Mouse (Mus musculus) midbrain, embryonic 11.5 days (tissue): ENCODE data around the gene Wnt4. TPM values are rescaled to one million over a fixed set of nuclear protein-coding genes. Genes with fewer than 3 reads are reported as not detected.

ENCODE experiments used
- ATAC-seq: fragments of 200-750 bp; cut with Nextera tagmentation; 2 replicates; pipeline ENCODE4 v1.8.0; 2017; ENCODE audit warnings: moderate TSS enrichment, moderate library complexity; ENCODE audit not compliant: low FRiP score
- DNase-seq: peaks from one replicate; pipeline ENCODE4 v3.0.0; 2015; ENCODE audit warnings: low spot score; ENCODE audit errors: missing footprints
- H3K27ac ChIP-seq: fragments of 300-500 bp; sonication (generic); 2 replicates; pipeline ENCODE4 v1.5.1; 2014; ENCODE audit warnings: low read depth, low read length
- H3K27me3 ChIP-seq: fragments of 300-500 bp; sonication (generic); 2 replicates; pipeline ENCODE4 v1.6.1; 2014; ENCODE audit warnings: mild to moderate bottlenecking, low read length, moderate library complexity, mixed read lengths; ENCODE audit not compliant: control insufficient read depth, insufficient read depth
- H3K36me3 ChIP-seq: fragments of 300-500 bp; sonication (generic); 2 replicates; pipeline ENCODE4 v1.6.1; 2014; ENCODE audit warnings: mild to moderate bottlenecking, low read length, moderate library complexity, mixed read lengths; ENCODE audit not compliant: control insufficient read depth, insufficient read depth
- H3K4me1 ChIP-seq: fragments of 300-500 bp; sonication (generic); 2 replicates; pipeline ENCODE4 v1.6.1; 2014; ENCODE audit warnings: low read length; ENCODE audit not compliant: control insufficient read depth, insufficient read depth
- H3K4me2 ChIP-seq: fragments of 300-500 bp; sonication (generic); 2 replicates; pipeline ENCODE4 v1.6.1; 2014; ENCODE audit warnings: mild to moderate bottlenecking, moderate library complexity
- H3K4me3 ChIP-seq: fragments of 300-500 bp; sonication (generic); 2 replicates; pipeline ENCODE4 v1.5.1; 2014; ENCODE audit warnings: low read depth, low read length
- H3K9ac ChIP-seq: fragments of 300-500 bp; sonication (generic); 2 replicates; pipeline ENCODE4 v1.6.1; 2014; ENCODE audit warnings: low read length
- H3K9me3 ChIP-seq: fragments of 300-500 bp; sonication (generic); 2 replicates; pipeline ENCODE4 v1.6.1; 2016; ENCODE audit warnings: low read length; ENCODE audit not compliant: control insufficient read depth
- WGBS: fragments of 180-500 bp; shearing (Covaris S2); extraction: QIAGEN DNeasy Blood & Tissue Kit; methylation state at CpG from one replicate; pipeline ENCODE4 v1.1.7; 2014; 5-methylcytosine and 5-hydroxymethylcytosine counted together
- polyA plus RNA-seq: library from polyadenylated mRNA; unstranded; fragments of >200 nt; fragmentation: Nextera tagmentation; extraction: Ambion mirVana; gene quantifications from 2 replicates; pipeline ENCODE4 v1.2.1, GENCODE M21; 2014

Gene Wnt4
- polyA plus RNA-seq, 1 experiment from 2014 or later, result 1.4 TPM

DNA sequence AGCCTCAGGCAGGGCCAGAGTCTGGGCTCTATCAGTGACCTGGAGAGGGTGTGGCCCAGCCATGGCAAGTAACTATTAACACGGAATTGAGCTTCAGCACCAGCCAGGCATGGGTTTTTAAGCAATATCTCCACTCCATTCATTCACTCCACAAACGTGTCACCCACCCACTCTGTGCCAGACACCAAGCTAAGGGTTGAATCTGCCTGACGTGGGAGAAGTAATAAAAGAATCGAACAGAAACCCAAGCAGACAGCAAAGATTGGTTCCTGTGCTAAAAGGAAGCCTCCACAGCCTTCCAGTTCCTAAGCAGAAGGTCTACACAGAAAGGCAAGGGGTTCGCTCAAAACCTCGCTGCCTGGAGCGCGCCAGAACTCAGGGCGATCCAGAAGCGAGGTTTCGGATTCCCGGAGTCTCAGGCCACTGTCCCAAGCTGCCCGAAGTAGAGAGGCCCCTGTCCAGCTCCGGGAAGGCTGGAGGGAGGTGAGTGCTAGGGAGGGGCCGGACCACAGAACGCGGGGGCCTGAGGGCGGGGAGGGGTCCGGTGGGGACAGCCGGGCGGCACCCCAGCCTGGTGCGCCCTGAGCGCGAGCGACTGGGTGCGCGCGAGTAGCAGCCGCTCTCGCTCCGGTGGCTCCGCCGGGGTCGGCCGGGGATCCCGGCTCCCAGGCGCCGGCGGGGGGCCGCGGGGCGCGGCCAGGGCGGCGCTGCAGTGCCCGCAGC lies 685 bp upstream of the Wnt4 start:
- Histone ChIP-seq H3K4me3 (peak overlapping the region; percentile 51), H3K27me3 (peaks cover 51% of the 10 kb centered on the region), H3K36me3 (no peaks in the 10 kb centered on the region), H3K4me2 (peak overlapping the region; percentile 93), H3K4me1 (peaks cover 24% of the 10 kb centered on the region), H3K9ac (peak overlapping the region; percentile 58; the same call in 1 of the 2 replicates), H3K27ac (no peak overlapping the region), H3K9me3 (no peaks in the 10 kb centered on the region)
- no peak; the same call in 1 of the 2 replicates for ATAC-seq
- peak; percentile 91 for DNase-seq
- 1% methylated on average over 46 of the region's 46 CpGs for WGBS

DNA sequence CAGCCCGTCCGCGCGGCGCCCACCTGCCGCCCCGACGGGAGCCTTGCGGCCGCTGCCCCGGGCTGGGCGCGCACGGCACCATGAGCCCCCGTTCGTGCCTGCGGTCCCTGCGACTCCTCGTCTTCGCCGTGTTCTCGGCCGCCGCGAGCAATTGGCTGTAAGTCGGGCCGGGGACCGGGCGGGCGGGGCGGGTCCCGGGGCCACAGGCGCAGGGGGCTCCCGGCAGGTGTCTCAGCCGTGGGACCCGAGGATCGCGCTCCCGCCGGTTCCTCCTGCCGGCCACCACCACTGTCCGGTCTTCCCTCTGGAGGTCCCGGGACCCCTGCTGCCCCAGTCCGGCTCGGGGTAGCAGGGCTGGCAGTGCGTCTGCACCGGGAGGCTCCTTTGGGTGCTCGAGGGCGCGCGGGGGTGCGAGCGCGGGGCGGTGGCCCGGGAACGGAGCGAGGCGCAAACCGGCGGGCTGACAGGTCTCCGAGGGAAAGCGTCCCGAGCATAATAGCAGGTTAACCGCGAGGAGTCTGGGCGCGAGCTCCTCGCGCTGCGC lies 383 bp downstream of the Wnt4 start:
- no peaks in the 10 kb centered on the region for H3K36me3 ChIP-seq
- H3K27ac ChIP-seq, result no peak overlapping the region
- DNase-seq (no peak), ATAC-seq (no peak)
- H3K4me1 ChIP-seq, result peaks cover 27% of the 10 kb centered on the region
- peak overlapping the region; percentile 51 for H3K4me3 ChIP-seq
- peak overlapping the region; percentile 93 for H3K4me2 ChIP-seq
- H3K9ac ChIP-seq, result peak overlapping the region; percentile 58
- WGBS, result under 1% methylated on average over 54 of the region's 71 CpGs
- H3K9me3 ChIP-seq, result no peaks in the 10 kb centered on the region
- H3K27me3 ChIP-seq, result peaks cover 57% of the 10 kb centered on the region

DNA sequence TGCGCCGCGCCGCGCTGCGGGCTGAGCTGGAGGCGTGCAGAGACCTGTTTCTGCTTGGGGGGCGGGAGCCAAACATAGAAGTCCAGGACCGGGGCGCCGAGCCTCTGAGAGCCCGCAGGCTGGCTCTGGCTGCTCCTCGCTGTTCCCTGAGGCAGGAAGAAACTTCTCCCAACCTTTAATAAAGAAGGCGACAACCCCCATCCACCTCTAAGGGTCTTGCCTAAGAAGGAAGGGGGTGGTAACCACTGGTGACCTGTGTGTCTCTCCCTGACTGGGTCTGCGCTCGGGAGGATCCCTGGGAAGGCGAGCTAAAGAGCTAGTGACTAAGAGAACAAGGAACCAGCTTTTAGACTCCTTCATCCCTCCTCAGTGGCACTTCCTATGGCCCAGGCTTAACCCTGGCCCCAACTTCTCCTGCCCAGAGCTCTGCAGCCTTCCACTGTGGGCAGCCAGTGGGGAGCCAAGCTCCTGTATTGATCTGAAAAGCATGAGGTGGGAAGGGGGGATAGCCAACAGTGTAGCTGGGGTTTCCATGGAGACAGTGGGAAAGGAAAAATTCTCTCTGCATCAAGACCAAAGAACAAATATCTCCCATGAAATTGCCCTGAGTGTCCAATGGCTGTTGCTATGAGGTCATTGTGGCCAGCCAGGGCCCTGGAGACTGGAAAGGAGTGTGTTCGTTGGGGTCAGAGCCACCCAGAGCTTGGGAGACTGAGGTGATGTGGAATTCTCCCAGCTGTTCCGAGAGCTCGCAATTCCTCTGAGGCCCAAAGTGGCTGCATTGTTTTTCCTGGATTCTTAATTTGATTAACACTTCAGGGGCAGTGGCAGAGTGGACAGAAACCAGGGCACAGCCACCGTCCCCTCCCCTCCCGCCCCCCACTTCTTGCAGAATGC lies 1.1 kb downstream of the Wnt4 start:
- peak; percentile 95 for DNase-seq
- H3K27ac ChIP-seq, result no peak overlapping the region
- ATAC-seq, result peak; percentile 75
- peak overlapping the region; percentile 58 for H3K9ac ChIP-seq
- peaks cover 27% of the 10 kb centered on the region for H3K4me1 ChIP-seq
- H3K36me3 ChIP-seq, result no peaks in the 10 kb centered on the region
- peak overlapping the region; percentile 51 for H3K4me3 ChIP-seq
- 1% methylated on average over 22 of the region's 22 CpGs for WGBS
- H3K4me2 ChIP-seq, result peak overlapping the region; percentile 93
- H3K27me3 ChIP-seq, result peaks cover 57% of the 10 kb centered on the region
- no peaks in the 10 kb centered on the region for H3K9me3 ChIP-seq

DNA sequence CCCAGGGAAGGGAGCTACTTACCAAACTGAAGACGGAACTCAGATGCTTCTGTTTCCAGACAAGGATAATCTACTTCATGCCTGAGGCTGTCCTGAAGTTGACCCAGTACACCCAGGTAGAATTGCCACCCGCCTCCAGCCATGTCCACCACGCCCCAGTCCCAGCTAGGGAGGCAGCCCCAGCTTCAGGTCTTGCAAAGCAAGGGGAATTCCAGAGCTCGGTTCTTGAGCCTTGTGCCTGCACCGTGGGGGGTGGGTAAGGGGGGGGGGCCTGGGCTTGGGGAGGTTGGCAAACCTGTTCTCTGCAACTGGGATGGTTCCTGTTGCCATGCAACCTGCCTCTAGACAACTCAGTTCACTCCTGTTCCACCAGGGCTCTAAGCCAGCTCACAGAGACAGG lies 2.1 kb downstream of the Wnt4 start:
- Histone ChIP-seq H3K4me1 (peaks cover 26% of the 10 kb centered on the region), H3K4me2 (no peak overlapping the region)

DNA sequence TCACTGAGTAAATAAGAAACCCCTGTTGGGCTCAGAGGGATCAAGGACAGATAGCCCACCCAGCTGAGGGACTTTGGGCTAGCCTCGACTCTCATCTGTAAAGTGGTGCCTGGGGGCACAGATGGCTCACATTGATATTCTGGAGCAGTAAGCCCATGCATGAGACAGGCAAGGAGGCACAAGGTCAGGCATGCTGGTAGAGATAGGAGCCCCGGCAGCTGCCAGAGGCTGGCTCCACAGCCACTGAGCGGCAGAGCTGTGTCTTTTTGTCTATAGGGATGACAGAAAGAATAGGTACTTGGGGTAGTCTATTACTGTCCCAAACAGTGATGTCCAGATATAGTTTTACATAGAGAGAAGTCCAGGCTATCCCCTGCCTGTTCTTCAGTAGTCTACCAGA lies 4.0 kb downstream of the Wnt4 start:
- no peak overlapping the region for H3K27ac ChIP-seq
- ATAC-seq (no peak), DNase-seq (no peak)
- no peak overlapping the region for H3K9ac ChIP-seq
- WGBS, result 81% methylated on average over 3 of the region's 3 CpGs
- H3K4me3 ChIP-seq, result no peak overlapping the region
- H3K4me2 ChIP-seq, result no peak overlapping the region
- H3K4me1 ChIP-seq, result peaks cover 25% of the 10 kb centered on the region
- H3K9me3 ChIP-seq, result no peaks in the 10 kb centered on the region
- peaks cover 47% of the 10 kb centered on the region for H3K27me3 ChIP-seq
- no peaks in the 10 kb centered on the region for H3K36me3 ChIP-seq

More for the DNA sequence above, 2.1 kb downstream of the Wnt4 start:
- Histone ChIP-seq H3K36me3 (no peaks in the 10 kb centered on the region), H3K9ac (no peak overlapping the region), H3K9me3 (no peaks in the 10 kb centered on the region), H3K27ac (no peak overlapping the region), H3K27me3 (peaks cover 57% of the 10 kb centered on the region), H3K4me3 (no peak overlapping the region)
- DNase-seq (no peak), ATAC-seq (no peak)
- 14% methylated on average over 5 of the region's 5 CpGs for whole genome bisulfite sequencing

DNA sequence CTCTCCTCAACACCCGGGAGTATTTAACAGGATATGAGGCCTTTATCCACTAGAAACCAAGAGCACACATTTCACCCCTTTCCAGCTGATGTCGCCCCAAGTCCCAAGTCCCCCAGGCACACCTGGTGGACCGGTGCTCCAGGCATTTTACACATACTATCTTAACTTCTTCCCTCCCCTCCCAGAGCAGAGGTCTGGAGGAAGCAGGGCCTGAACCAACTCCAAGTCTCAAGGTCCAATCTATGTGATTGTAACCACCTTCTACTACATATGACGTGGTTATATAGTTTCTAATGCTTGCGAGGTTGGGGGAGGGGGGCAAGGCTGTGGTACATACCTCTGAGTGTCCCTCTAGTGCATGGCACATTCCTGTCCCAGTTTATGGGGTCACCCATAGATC lies 4.8 kb downstream of the Wnt4 start:
- Histone ChIP-seq H3K4me2 (no peak overlapping the region), H3K27me3 (peaks cover 38% of the 10 kb centered on the region), H3K36me3 (no peaks in the 10 kb centered on the region), H3K4me1 (peaks cover 21% of the 10 kb centered on the region), H3K4me3 (no peak overlapping the region), H3K9me3 (no peaks in the 10 kb centered on the region), H3K27ac (no peak overlapping the region), H3K9ac (no peak overlapping the region)
- no peak for ATAC-seq
- no peak for DNase-seq
- 74% methylated on average over 5 of the region's 5 CpGs for WGBS

DNA sequence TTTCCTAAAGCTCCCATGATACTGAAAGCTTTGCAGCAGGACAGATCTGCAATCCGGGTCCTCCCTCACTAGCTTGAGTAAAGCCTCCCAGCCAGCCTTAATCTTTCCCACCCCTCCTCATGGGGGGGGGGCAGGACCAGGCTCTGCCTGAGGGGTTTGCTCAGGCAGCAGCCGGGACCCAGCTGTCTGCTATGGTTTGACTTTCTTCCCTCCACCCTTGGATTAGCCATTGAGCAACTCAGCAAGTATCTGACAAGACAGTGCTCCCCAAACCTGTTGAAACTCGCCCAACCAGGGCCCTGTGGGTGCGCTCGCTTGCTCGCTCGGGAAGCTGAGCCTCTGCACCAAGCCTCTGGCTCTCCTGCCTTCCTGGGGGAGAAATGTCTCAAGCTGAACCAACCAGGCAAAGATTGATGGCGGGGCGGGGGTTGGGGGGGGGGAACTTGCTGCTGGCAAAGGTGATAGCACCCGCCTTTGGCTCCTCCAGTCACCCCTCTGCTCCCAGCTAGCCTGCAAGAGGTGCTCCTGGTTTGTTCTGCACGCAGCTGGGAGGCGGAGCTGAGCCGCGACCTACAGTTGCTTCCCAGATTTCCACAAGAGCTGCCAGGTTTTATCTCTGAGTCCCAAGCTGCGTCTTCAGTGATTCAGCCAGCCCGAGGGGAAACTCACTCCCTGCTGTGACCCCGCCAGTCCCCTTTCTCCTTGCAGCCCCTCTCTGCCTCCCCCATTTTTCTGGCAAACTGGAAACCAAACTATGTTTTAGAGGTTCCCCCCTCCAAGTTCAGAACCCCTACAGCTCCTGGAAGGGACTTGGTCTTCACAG lies 5.5 kb downstream of the Wnt4 start:
- no peak overlapping the region for H3K4me2 ChIP-seq
- H3K9me3 ChIP-seq, result no peaks in the 10 kb centered on the region
- H3K4me3 ChIP-seq, result no peak overlapping the region
- H3K27me3 ChIP-seq, result peaks cover 31% of the 10 kb centered on the region
- H3K9ac ChIP-seq, result no peak overlapping the region
- 8% methylated on average over 17 of the region's 17 CpGs for WGBS
- no peak overlapping the region for H3K27ac ChIP-seq
- ATAC-seq (no peak), DNase-seq (no peak)
- H3K4me1 ChIP-seq, result peaks cover 17% of the 10 kb centered on the region
- H3K36me3 ChIP-seq, result no peaks in the 10 kb centered on the region

DNA sequence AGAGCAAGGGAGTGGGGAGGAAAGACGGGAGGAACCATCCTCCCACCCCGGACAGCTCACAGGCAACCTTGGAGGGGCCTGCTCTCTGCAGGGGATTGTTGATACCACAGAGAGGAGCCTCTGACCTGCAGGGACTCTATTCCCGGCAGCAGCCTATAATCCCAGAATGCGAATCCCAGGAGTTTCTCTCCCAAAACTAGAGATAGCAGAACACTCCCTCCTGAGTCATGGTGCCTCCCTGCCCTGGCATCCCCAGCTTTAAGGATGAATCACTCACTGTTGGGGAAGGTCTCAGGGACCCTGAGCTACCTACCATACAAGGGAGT lies 6.1 kb downstream of the Wnt4 start:
- no peak overlapping the region for H3K4me3 ChIP-seq
- H3K4me1 ChIP-seq, result peaks cover 11% of the 10 kb centered on the region
- DNase-seq (no peak), ATAC-seq (no peak)
- WGBS, result 7% methylated on average over 4 of the region's 4 CpGs
- H3K36me3 ChIP-seq, result no peaks in the 10 kb centered on the region
- no peak overlapping the region for H3K27ac ChIP-seq
- no peak overlapping the region for H3K4me2 ChIP-seq
- no peaks in the 10 kb centered on the region for H3K9me3 ChIP-seq
- no peak overlapping the region for H3K9ac ChIP-seq
- peaks cover 26% of the 10 kb centered on the region for H3K27me3 ChIP-seq
